ENCODE assay signal across 9 mouse cellular contexts in the genomic region with DNA sequence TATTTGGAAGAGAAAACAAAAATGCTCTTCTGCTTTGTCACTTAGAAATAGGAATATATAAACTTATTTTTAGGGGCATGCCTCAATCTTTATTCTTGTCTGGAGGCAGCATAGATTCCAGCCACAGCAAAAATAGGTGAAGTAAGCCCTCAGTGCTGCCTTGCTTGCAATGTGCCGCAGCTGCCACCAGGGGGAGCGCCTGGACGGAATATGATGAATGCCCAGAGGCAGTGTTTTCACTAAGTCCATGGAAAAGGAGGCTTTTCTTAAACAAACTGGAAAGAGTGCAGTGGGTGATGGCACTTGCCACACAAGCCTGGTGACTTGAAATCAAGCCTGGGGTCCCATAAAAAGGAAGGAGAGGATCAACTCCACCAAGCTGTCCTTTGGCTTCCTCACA. TPM values are rescaled to one million over a fixed set of nuclear protein-coding genes. Genes with fewer than 3 reads are reported as not detected.
DNase-seq lines count a peak whose midpoint lies in the region; ATAC-seq and TF ChIP-seq lines count a peak whose summit lies in the region.
"Had no signal": no experiment of that assay in that cellular context is flagged by ENCODE, and none has a peak within 500 bp of the region (broad histone marks: within the 10 kb centered on the region; RNA-seq: fewer than 3 reads in every experiment).

No protein-coding gene starts in this region.

- TF ChIP-seq POLR2A in cortical plate, adult 2 months (IDR thresholded peaks at IDR 0.05; ENCODE audit: extremely low read depth, insufficient read depth, low read length), result no peak

- no peak for ATAC-seq in cerebellum, adult (ENCODE audit: insufficient number of reproducible peaks, low FRiP score, low TSS enrichment)
- ATAC-seq in activated CD4-positive, CD25-positive, alpha-beta regulatory T cell, adult 4 months, result peak; percentile 40

- no peak overlapping the region for H3K27ac ChIP-seq in cortical plate, adult 2 months (ENCODE audit: insufficient read depth, low read length)
- H3K27ac ChIP-seq: midbrain, embryonic 12.5 days had no signal

- peak; percentile 80 for DNase-seq in cerebellum, adult 11 months
- DNase-seq in heart, adult 9 months (ENCODE audit: low spot score in 2 of 2), result peak; percentile 37 to 74
- DNase-seq in layer of hippocampus, postnatal 25 days (ENCODE audit: extremely low spot score in 1 of 2, low spot score in 1 of 2), result peak; percentile 90 to 99
- DNase-seq in mesoderm, embryonic 11.5 days (ENCODE audit: low read depth, low spot score), result peak; percentile 84
- peak; percentile 63 to 76 for DNase-seq in spleen, postnatal 36 days (ENCODE audit: low spot score in 2 of 2)

- TF ChIP-seq CTCF in cortical plate, adult 2 months (IDR thresholded peaks at IDR 0.05; ENCODE audit: extremely low read depth, insufficient read depth, low read length), result peak; percentile 97

- H3K4me3 ChIP-seq in cortical plate, adult 2 months (ENCODE audit: insufficient read depth, low read length), result no peak overlapping the region
- H3K4me3 ChIP-seq: midbrain, embryonic 12.5 days had no signal

- no peaks in the 10 kb centered on the region for H3K4me1 ChIP-seq in cortical plate, adult 2 months (ENCODE audit: control insufficient read depth, insufficient read depth, low read length)
- H3K4me1 ChIP-seq: midbrain, embryonic 12.5 days had no signal

RNA-seq across cellular contexts. Expression of gene Tmem222, which starts 32.4 kb away (rescaled TPM):
- polyA plus RNA-seq in activated CD4-positive, CD25-positive, alpha-beta regulatory T cell, adult 4 months (2017; shearing (Covaris generic)), result 10 to 100 TPM; 72.4 to 77.5 TPM
- polyA plus RNA-seq in cortical plate, adult 2 months (2012; rRNA removed), result 173 and 175 TPM in 2 replicates
- total RNA-seq in layer of hippocampus, postnatal 25 days (2021), result 10 to 100 TPM; 85.7 to 92.6 TPM

RNA-seq across cellular contexts. Expression of gene Wdtc1, which starts 43.3 kb away (rescaled TPM):
- polyA plus RNA-seq in activated CD4-positive, CD25-positive, alpha-beta regulatory T cell, adult 4 months (2017; shearing (Covaris generic)), result 1 to 10 TPM; 5.5 to 8.9 TPM
- 46.6 and 49.1 TPM in 2 replicates for polyA plus RNA-seq in cortical plate, adult 2 months (2012; rRNA removed)
- total RNA-seq in layer of hippocampus, postnatal 25 days (2021), result 10 to 100 TPM; 84.4 to 85.8 TPM

RNA-seq across cellular contexts. Expression of gene Sytl1, which starts 47.0 kb away (rescaled TPM):
- 10 to 100 TPM; 29.6 to 45.6 TPM for polyA plus RNA-seq in activated CD4-positive, CD25-positive, alpha-beta regulatory T cell, adult 4 months (2017; shearing (Covaris generic))
- polyA plus RNA-seq in cortical plate, adult 2 months (2012; rRNA removed), result 2.7 and 3.1 TPM in 2 replicates
- total RNA-seq in layer of hippocampus, postnatal 25 days (2021), result under 1 TPM; 0.37 to 0.54 TPM

RNA-seq across cellular contexts. Expression of gene Slc9a1, which starts 59.6 kb away (rescaled TPM):
- 10 to 100 TPM; 10.4 to 11.3 TPM for polyA plus RNA-seq in activated CD4-positive, CD25-positive, alpha-beta regulatory T cell, adult 4 months (2017; shearing (Covaris generic))
- polyA plus RNA-seq in cortical plate, adult 2 months (2012; rRNA removed), result 35.2 and 36.1 TPM in 2 replicates
- 10 to 100 TPM; 59.6 to 62.8 TPM for total RNA-seq in layer of hippocampus, postnatal 25 days (2021)
